Mouse (Mus musculus) telencephalon, adult 2 months (tissue): Measurements from ENCODE around the gene Nuak1.

ENCODE experiments used
- DNase-seq: peaks from one replicate; pipeline ENCODE4 v3.0.0-alpha.2; 2011; ENCODE audit warnings: low read depth, low spot score

Nuak1 gene

DNA sequence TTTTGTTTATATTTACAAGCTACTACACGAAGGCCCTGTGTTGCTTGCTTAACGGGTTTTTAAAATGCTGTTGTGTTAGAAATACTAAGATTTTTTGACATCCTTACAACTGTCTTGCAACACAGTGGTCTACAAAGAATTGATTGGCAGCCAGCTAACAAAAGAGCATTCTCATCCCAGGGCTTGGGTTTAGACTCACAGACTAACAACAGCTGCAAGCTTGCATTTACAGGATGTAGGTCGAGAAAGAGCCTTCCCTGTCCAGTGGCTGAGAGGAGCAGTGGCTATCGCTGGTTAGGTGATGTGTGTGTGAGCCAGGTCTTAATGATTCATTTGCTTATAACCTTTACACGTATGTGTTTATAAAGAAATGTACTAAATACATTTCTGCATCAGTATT, 94.7 kb downstream of the Nuak1 start:
- DNase-seq: no peak

DNA sequence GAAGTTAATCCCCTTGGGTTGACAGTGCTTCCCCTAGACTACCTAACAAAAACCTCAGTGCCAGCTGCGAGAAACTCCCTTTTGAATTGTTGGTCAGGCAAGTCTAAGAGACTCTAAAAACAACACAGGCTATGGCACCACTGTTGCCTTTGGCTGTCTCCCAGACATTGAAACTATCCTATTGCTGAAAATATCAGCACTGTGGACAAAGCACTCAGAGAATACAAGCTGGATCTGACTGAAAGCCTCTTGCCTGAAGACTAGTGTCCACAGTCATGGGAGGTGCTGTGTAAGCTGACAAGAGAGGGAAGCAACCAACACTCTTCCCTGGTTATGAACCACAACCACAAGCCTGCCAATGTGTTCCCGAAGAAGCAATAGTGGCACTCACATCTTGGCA, 96.9 kb downstream of the Nuak1 start:
- no peak for DNase-seq

- DNase-seq: no peak
Measured at GRCm38 (mm10) chr10:84339456-84339855, 100.9 kb downstream of the Nuak1 start.

GRCm38 (mm10) chr10:84338752-84339151, 101.6 kb downstream of the Nuak1 start:
- no peak for DNase-seq

DNA sequence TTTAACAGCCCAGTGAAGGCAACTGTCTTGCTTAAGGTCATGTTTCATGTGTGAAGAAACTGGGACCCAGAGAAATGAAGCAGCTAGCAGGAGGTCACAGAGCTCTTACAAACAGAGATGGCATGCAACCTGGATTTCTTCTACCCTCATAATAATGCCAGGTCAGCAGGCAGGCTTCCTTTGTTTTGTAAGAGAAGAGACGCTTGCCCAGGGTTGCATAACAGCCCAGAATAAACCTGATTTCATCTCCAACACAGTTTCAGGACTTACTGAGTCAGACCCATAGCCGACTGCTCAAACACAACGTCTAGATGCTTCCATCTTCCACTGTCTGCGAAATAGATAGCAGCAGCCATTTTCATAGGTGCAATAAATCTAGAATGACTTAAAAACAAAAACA, 105.0 kb downstream of the Nuak1 start:
- no peak for DNase-seq

GRCm38 (mm10) chr10:84329822-84330221, 110.6 kb downstream of the Nuak1 start:
- DNase-seq: no peak

- no peak for DNase-seq
Measured at GRCm38 (mm10) chr10:84329336-84329735, 111.1 kb downstream of the Nuak1 start.

DNA sequence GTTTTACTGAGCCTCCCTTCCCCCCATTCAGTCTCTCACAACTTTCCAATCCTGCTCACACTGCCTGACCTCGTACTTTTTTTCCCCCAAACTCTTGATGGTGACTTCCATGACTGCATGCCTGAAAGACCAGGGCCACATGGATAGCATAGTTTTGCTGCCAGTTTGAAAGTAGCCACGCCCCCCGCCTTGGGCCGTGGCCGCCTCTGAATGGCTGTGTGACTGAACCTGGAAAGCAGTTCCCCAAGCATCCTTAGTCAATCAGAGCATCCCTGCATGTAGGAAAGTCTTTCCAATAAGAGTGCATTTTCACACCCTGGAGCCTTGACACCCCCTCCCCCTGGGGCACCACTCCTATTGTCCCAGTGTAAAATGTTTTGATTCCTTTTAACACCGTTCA, 116.4 kb downstream of the Nuak1 start:
- DNase-seq: no peak
